Mouse (Mus musculus): Measurements from ENCODE around the gene Znhit6.

DNA sequence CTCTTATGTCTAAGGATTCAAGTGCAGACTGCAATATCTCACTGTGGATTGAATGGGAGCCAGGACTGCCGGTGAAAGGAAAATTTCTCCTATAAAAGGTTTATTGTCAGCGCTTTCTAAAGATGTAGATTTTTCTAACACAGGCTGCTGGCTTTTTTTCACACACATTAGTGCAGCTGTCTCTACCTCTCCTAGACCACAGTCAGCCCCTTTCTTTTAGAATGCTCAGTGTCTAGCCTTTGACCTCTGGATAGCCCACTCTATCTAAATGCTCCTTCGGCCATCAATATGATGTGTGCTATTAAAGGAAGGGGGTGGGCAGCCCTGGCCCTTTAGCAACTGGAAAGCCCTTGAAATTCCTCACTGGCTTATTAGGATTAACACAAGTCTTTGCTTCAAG is 70.0 kb downstream of the Znhit6 start:
- TF ChIP-seq CTCF (IDR thresholded peaks at IDR 0.05; ENCODE audit: extremely low read depth, insufficient read depth, low read length) = no peak
- TF ChIP-seq POLR2A (IDR thresholded peaks at IDR 0.05; ENCODE audit: extremely low read depth, insufficient read depth, low read length) = no peak
